10 mouse cellular contexts compared by ENCODE assay signal in the genomic region with DNA sequence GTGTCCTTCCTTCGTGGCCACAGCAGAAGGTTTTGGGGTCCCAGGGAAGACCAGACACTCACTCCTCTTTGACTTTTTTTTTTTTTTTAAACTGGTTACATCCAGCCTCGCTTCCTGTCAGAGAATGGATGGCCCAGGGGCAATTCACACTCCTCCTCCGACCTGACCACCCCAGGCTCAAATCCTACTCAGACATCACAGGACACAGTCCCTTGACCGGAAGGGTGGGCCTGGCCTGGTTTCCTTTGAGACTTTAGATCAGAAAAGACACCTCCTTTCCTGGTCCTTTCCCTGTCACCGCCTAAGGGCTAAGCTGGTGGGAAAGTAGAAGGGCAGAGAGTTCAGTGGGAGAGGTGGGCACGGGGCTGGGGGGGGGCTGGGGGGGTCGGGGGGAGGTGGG. TPM values are rescaled to one million over a fixed set of nuclear protein-coding genes. Genes with fewer than 3 reads are reported as not detected.
DNase-seq lines count a peak whose midpoint lies in the region; ATAC-seq lines count a peak whose summit lies in the region.
"Had no signal": no experiment of that assay in that cellular context is flagged by ENCODE, and none has a peak within 500 bp of the region (broad histone marks: within the 10 kb centered on the region; RNA-seq: fewer than 3 reads in every experiment).

No protein-coding gene starts in this region.

- no peak for ATAC-seq in kidney, embryonic 14.5 days (ENCODE audit: low FRiP score, low TSS enrichment)
- ATAC-seq: hindbrain, postnatal 0 days had no signal

- H3K9ac ChIP-seq in kidney, embryonic 14.5 days (ENCODE audit: low read depth, low read length): no peak overlapping the region
- H3K9ac ChIP-seq: lung, embryonic 14.5 days had no signal

- H3K27ac ChIP-seq in kidney, embryonic 14.5 days (ENCODE audit: low read depth, low read length): no peak overlapping the region
- H3K27ac ChIP-seq: hindbrain, postnatal 0 days had no signal

- WGBS in kidney, embryonic 14.5 days: 43% methylated on average over 5 of the region's 7 CpGs

- H3K4me3 ChIP-seq in kidney, embryonic 14.5 days (ENCODE audit: low read length): no peak overlapping the region

- no peak overlapping the region for H3K4me2 ChIP-seq in kidney, embryonic 14.5 days (replicated peaks; ENCODE audit: low read depth, low read length)
- H3K4me2 ChIP-seq: lung, embryonic 14.5 days had no signal

- no peaks in the 10 kb centered on the region for H3K4me1 ChIP-seq in kidney, embryonic 14.5 days (ENCODE audit: control insufficient read depth, insufficient read depth, low read length)

- no peaks in the 10 kb centered on the region for H3K36me3 ChIP-seq in kidney, embryonic 14.5 days (ENCODE audit: control insufficient read depth, insufficient read depth, low read length)

- no peaks in the 10 kb centered on the region for H3K9me3 ChIP-seq in kidney, embryonic 14.5 days (ENCODE audit: control insufficient read depth, low read length)

- DNase-seq in kidney, adult 18-20 months: peak; percentile 30
- peak; percentile 48 to 71 for DNase-seq in heart, adult 9 months (ENCODE audit: low spot score in 2 of 2)
- peak; percentile 25 for DNase-seq in heart, postnatal 4 days
- peak; percentile 75 for DNase-seq in lung, postnatal 25 days (ENCODE audit: low spot score)
- DNase-seq in gastrocnemius, adult 18-20 months (ENCODE audit: low spot score): no peak
- DNase-seq in thymus, postnatal 4 days: no peak
- DNase-seq: cerebellum, postnatal 36 days; lung, embryonic 14.5 days had no signal

- H3K27me3 ChIP-seq in kidney, embryonic 14.5 days (ENCODE audit: control insufficient read depth, insufficient read depth, low read length): no peaks in the 10 kb centered on the region

RNA-seq across cellular contexts. Expression of a gene that starts 14.6 kb away (rescaled TPM):
- polyA plus RNA-seq in kidney, embryonic 14.5 days (2014; fragmentation: Nextera tagmentation; extraction: Ambion mirVana): 2.4 and 2.8 TPM in 2 replicates
- 10 to 100 TPM; 17.9 to 20.5 TPM for total RNA-seq in heart, postnatal 4 days (2021)
- total RNA-seq in gastrocnemius, adult 18-20 months (2021): 10 to 100 TPM in 1 of 2 experiments, 1 to 10 TPM in 1; 6.1 to 23.4 TPM

RNA-seq across cellular contexts. Expression of a gene that starts 52.8 kb away (rescaled TPM):
- polyA plus RNA-seq in kidney, embryonic 14.5 days (2014; fragmentation: Nextera tagmentation; extraction: Ambion mirVana): 26.0 and 38.1 TPM in 2 replicates
- 10 to 100 TPM; 21.6 to 21.7 TPM for total RNA-seq in heart, postnatal 4 days (2021)
- total RNA-seq in gastrocnemius, adult 18-20 months (2021): 10 to 100 TPM; 13.9 to 14.3 TPM

RNA-seq across cellular contexts. Expression of a gene that starts 52.9 kb away (rescaled TPM):
- 31.6 and 35.8 TPM in 2 replicates for polyA plus RNA-seq in kidney, embryonic 14.5 days (2014; fragmentation: Nextera tagmentation; extraction: Ambion mirVana)
- 10 to 100 TPM; 29.2 to 35.0 TPM for total RNA-seq in heart, postnatal 4 days (2021)
- total RNA-seq in gastrocnemius, adult 18-20 months (2021): 10 to 100 TPM; 30.1 to 31.5 TPM

Comparison
In these comparisons a context has a peak if more than half of its experiments do, and no peak if none do; other contexts are left out.
1. DNase-seq: peak in kidney, adult 18-20 months (single experiment), heart, adult 9 months (2 of 2), heart, postnatal 4 days (single experiment) and lung, postnatal 25 days (single experiment); none in gastrocnemius, adult 18-20 months (single experiment) and thymus, postnatal 4 days (single experiment).